Mouse (Mus musculus): ENCODE data around the gene Plcxd3. TPM values are rescaled to one million over a fixed set of nuclear protein-coding genes. Genes with fewer than 3 reads are reported as not detected.

The Plcxd3 gene
- total RNA-seq (2021) (under 1 TPM; 0.18 to 0.34 TPM), polyA plus RNA-seq (2012; rRNA removed) (0.18 and 0.20 TPM in 2 replicates)
- long read RNA-seq: 0 reads

GRCm38 (mm10) chr15:4375423-4376220 is at the start of gene Plcxd3:
Gene Plcxd3 (plus strand): TSS chr15:4375491.
- Histone ChIP-seq H3K36me3 (ENCODE audit: control insufficient read depth, insufficient read depth, low read length) (no peaks in the 10 kb centered on the region), H3K9ac (ENCODE audit: low read depth, low read length) (no peak within 1 kb of the TSS), H3K79me2 (replicated peaks; ENCODE audit: control insufficient read depth, insufficient read depth, low read length) (no peaks in the 10 kb centered on the region), H3K27ac (no peak within 1 kb of the TSS), H3K27me3 (ENCODE audit: control insufficient read depth, insufficient read depth, low read length) (no peaks in the 10 kb centered on the region; the same call in none of the 2 replicates), H3K4me1 (ENCODE audit: control insufficient read depth, insufficient read depth, low read length) (no peaks in the 10 kb centered on the region), H3K4me3 (no peak within 1 kb of the TSS; the same call in 1 of the 2 replicates)
- DNase-seq: peak in 1 of 2 experiments; percentile 5
- intact Hi-C loops (cut with DNase I): no loop called here
- WGBS: 1% methylated on average over 33 of the region's 33 CpGs
- TF ChIP-seq CTCF (IDR thresholded peaks at IDR 0.05) (no peak), EP300 (IDR thresholded peaks at IDR 0.05; ENCODE audit: insufficient read depth, low read depth, low read length) (no peak), POLR2A (IDR thresholded peaks at IDR 0.05; ENCODE audit: insufficient read depth, low read depth, low read length) (no peak)

DNA sequence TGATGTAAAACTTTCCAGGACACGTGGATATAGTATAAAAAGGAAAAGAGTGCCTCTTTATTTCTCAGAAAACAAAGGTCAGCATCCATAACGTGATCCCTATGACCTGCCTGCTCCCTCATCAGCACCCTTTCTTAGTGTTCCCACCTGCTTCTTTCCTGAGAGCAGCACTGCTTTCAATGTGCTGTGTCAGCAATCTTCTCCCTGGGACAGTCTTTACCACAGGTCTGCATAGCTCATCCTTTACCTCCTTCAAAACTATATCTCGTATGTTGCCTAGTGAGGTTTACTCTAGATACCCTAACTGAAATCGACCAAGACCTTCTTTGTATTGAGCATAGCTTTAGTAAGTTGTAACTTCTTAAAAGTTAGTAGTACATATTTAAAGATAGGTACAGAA is 43.4 kb upstream of the Plcxd3 start:
- Histone ChIP-seq H3K79me2 (replicated peaks; ENCODE audit: control insufficient read depth, insufficient read depth, low read length) (no peaks in the 10 kb centered on the region), H3K27ac (no peak overlapping the region), H3K27me3 (ENCODE audit: control insufficient read depth, insufficient read depth, low read length) (no peaks in the 10 kb centered on the region), H3K36me3 (ENCODE audit: control insufficient read depth, insufficient read depth, low read length) (no peaks in the 10 kb centered on the region), H3K9ac (ENCODE audit: low read depth, low read length) (no peak overlapping the region), H3K4me3 (no peak overlapping the region), H3K4me1 (ENCODE audit: control insufficient read depth, insufficient read depth, low read length) (no peaks in the 10 kb centered on the region)
- no peak for TF ChIP-seq CTCF (IDR thresholded peaks at IDR 0.05)
- TF ChIP-seq EP300 (IDR thresholded peaks at IDR 0.05; ENCODE audit: insufficient read depth, low read depth, low read length): no peak
- TF ChIP-seq POLR2A (IDR thresholded peaks at IDR 0.05; ENCODE audit: insufficient read depth, low read depth, low read length): no peak
- WGBS: 69% methylated on average over 4 of the region's 4 CpGs
- no peak for DNase-seq
- intact Hi-C loops (cut with DNase I): no loop called here

DNA sequence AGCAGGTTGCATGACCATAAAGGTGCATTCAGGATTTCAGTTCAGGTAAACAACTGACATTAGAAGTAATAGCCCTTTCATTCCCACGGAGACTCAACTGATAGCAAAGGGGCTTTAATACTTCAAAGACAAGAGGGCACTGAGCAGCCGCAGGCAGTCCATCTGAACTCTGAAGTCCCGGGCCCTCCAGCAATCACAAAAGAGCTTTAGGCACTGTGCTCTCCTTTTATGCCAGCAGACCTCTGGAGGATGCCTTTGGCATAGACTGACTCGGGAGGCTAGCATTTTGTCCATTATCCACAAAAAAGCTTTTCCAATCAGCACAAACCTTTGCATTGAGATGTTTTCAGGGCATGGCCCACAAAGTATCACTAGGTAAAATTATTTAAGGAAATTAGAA is 33.7 kb upstream of the Plcxd3 start:
- Histone ChIP-seq H3K36me3 (ENCODE audit: control insufficient read depth, insufficient read depth, low read length) (no peaks in the 10 kb centered on the region), H3K27me3 (ENCODE audit: control insufficient read depth, insufficient read depth, low read length) (no peaks in the 10 kb centered on the region), H3K4me3 (no peak overlapping the region), H3K4me1 (ENCODE audit: control insufficient read depth, insufficient read depth, low read length) (no peaks in the 10 kb centered on the region), H3K27ac (no peak overlapping the region), H3K9ac (ENCODE audit: low read depth, low read length) (no peak overlapping the region), H3K79me2 (replicated peaks; ENCODE audit: control insufficient read depth, insufficient read depth, low read length) (no peaks in the 10 kb centered on the region)
- TF ChIP-seq CTCF (IDR thresholded peaks at IDR 0.05) (no peak), POLR2A (IDR thresholded peaks at IDR 0.05; ENCODE audit: insufficient read depth, low read depth, low read length) (no peak), EP300 (IDR thresholded peaks at IDR 0.05; ENCODE audit: insufficient read depth, low read depth, low read length) (no peak)
- WGBS: 35% methylated on average over 4 of the region's 4 CpGs
- intact Hi-C loops (cut with DNase I): no loop called here
- no peak for DNase-seq

DNA sequence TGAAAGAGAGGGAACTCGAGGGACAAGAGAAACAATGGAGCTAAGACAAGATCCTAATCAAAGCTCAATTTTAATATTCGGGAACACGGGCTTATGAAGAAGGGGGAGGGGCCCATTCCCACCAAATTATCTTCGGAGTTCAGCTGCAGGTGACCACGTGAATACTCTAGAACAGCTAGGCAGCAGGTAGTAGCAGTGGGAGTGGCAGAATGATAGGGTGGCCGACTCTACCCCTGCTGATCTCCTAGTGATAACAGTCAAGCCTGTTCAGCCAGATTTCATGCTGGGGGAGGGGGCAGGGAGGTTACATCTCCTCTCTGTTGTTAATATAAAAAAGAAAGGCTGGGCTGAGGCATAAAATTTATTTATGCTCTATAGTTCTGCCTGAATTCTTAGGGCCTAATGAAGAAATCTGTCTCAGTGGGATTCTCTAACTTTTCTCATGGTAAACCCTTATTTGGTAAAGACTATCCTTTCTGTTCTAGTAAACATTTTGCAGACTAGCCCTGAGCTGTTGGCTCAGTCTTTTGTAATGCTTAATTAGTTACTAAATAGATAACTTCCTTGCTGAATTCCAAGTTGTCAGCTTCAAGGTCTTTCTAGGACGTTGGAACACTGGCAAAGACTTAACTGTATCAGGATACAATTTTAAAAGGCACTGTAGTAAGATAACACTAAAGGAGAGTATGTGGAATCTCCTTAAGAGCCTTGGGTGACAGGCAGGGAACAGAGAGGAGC is 26.3 kb upstream of the Plcxd3 start:
- no peaks in the 10 kb centered on the region for H3K27me3 ChIP-seq (ENCODE audit: control insufficient read depth, insufficient read depth, low read length)
- H3K36me3 ChIP-seq (ENCODE audit: control insufficient read depth, insufficient read depth, low read length): no peaks in the 10 kb centered on the region
- H3K4me3 ChIP-seq: no peak overlapping the region
- DNase-seq: no peak
- no peak overlapping the region for H3K27ac ChIP-seq
- H3K4me1 ChIP-seq (ENCODE audit: control insufficient read depth, insufficient read depth, low read length): no peaks in the 10 kb centered on the region
- intact Hi-C loops (cut with DNase I): no loop called here
- WGBS: 29% methylated on average over 7 of the region's 7 CpGs
- H3K9ac ChIP-seq (ENCODE audit: low read depth, low read length): no peak overlapping the region
- TF ChIP-seq POLR2A (IDR thresholded peaks at IDR 0.05; ENCODE audit: insufficient read depth, low read depth, low read length): no peak
- no peak for TF ChIP-seq CTCF (IDR thresholded peaks at IDR 0.05)
- no peak for TF ChIP-seq EP300 (IDR thresholded peaks at IDR 0.05; ENCODE audit: insufficient read depth, low read depth, low read length)
- H3K79me2 ChIP-seq (replicated peaks; ENCODE audit: control insufficient read depth, insufficient read depth, low read length): no peaks in the 10 kb centered on the region

DNA sequence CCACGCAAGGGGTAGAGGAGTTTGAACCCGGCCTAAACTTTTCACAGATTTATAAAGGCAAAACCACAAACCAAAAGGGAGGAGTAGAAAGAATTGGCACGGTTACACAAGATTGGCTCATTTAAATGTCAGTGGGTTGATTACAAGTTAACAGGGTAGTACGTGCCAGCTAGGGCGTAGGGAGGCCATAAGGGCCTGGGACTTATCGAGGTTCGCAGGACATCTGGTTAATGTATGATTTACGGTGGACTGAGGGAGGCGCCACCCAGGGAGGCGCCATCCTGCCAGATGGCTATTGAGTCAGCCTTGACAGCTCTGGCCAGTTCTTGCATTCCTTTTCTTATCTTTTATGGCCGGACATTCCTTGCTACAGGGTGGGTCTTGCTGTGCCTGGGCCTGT is 18.9 kb upstream of the Plcxd3 start:
- intact Hi-C loops (cut with DNase I): no loop called here
- peak in 1 of 2 experiments; percentile 45 for DNase-seq
- 44% methylated on average over 11 of the region's 11 CpGs for WGBS

More for the DNA sequence above, 18.9 kb upstream of the Plcxd3 start:
- no peaks in the 10 kb centered on the region for H3K79me2 ChIP-seq (replicated peaks; ENCODE audit: control insufficient read depth, insufficient read depth, low read length)
- no peak overlapping the region for H3K4me3 ChIP-seq
- no peak for TF ChIP-seq POLR2A (IDR thresholded peaks at IDR 0.05; ENCODE audit: insufficient read depth, low read depth, low read length)
- no peak for TF ChIP-seq CTCF (IDR thresholded peaks at IDR 0.05)
- TF ChIP-seq EP300 (IDR thresholded peaks at IDR 0.05; ENCODE audit: insufficient read depth, low read depth, low read length): no peak
- H3K36me3 ChIP-seq (ENCODE audit: control insufficient read depth, insufficient read depth, low read length): no peaks in the 10 kb centered on the region
- H3K4me1 ChIP-seq (ENCODE audit: control insufficient read depth, insufficient read depth, low read length): no peaks in the 10 kb centered on the region
- H3K27ac ChIP-seq: no peak overlapping the region
- no peaks in the 10 kb centered on the region for H3K27me3 ChIP-seq (ENCODE audit: control insufficient read depth, insufficient read depth, low read length)
- no peak overlapping the region for H3K9ac ChIP-seq (ENCODE audit: low read depth, low read length)

All from heart, adult 2 months (tissue).